Mouse (Mus musculus): Measurements from ENCODE around the gene Icmt.

DNA sequence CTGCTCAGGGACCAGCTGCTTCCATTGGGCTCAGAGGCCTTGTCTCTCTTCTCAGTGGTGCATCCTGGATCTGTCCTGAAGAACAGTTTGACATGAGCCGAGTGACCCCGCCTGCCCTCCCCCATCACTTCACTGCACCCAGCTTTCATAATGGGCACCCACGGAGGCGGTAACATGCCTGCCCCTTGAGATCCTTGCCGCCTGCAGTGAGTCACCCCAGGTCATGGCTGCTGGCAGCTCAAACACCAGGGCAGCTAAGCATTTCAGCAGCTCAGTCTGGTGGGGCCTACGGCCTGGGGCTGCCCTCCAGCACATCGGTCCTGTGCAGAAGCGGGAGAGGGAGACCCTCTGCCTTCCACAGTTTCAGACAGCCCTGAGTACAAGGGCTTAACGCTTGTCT, 10.5 kb downstream of the Icmt start:
- no peak for TF ChIP-seq CTCF (IDR thresholded peaks at IDR 0.05; ENCODE audit: low read depth)
- no peak for TF ChIP-seq EP300 (IDR thresholded peaks at IDR 0.05; ENCODE audit: low read depth)

All from liver, embryonic 14.5 days (tissue).